ENCODE assay signal across 22 mouse cellular contexts in the genomic region with DNA sequence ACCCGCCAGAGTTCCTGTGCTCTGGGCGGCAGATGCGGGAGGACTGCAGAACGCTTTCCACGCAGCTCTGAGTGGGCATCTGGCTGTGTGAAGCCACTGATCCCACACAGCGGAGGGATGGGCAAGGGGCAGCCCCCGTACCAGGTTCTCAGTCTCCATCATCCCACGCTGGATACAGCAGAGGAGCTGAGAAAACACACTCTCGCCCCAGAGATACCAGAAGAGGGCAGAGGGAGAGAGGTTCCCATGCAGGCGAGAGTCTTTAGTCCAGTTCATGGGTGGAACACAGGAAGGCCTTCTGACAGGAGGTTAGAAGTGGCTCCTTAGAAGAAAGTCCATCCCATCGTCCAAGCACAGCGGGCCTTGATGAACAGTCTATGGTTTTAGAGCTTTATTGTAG. TPM values are rescaled to one million over a fixed set of nuclear protein-coding genes. Genes with fewer than 3 reads are reported as not detected.
"Had no signal": no experiment of that assay in that cellular context is flagged by ENCODE, and none has a peak within 500 bp of the region (broad histone marks: within the 10 kb centered on the region; RNA-seq: fewer than 3 reads in every experiment).

No protein-coding gene starts in this region.

- H3K36me3 ChIP-seq: midbrain, embryonic 10.5 days; midbrain, embryonic 13.5 days; midbrain, embryonic 15.5 days; neural tube, embryonic 13.5 days; neural tube, embryonic 15.5 days; stomach, embryonic 15.5 days had no signal

- H3K27ac ChIP-seq: liver, embryonic 14.5 days; midbrain, embryonic 10.5 days; midbrain, embryonic 13.5 days; midbrain, embryonic 15.5 days; neural tube, embryonic 13.5 days; neural tube, embryonic 15.5 days; stomach, embryonic 15.5 days; stomach, postnatal 0 days had no signal

- H3K9me3 ChIP-seq: midbrain, embryonic 13.5 days; midbrain, embryonic 15.5 days; neural tube, embryonic 13.5 days; neural tube, embryonic 15.5 days; stomach, embryonic 15.5 days had no signal

- H3K4me1 ChIP-seq: stomach, embryonic 15.5 days had no signal

- H3K4me3 ChIP-seq: midbrain, embryonic 10.5 days; midbrain, embryonic 13.5 days; midbrain, embryonic 15.5 days; myocyte; neural tube, embryonic 13.5 days; neural tube, embryonic 15.5 days; stomach, embryonic 15.5 days had no signal

- H3K9ac ChIP-seq: liver, embryonic 14.5 days; lung, embryonic 14.5 days; midbrain, embryonic 13.5 days; midbrain, embryonic 15.5 days; neural tube, embryonic 13.5 days; neural tube, embryonic 15.5 days; stomach, embryonic 15.5 days had no signal

- DNase-seq: lung, adult 18-20 months; lung, embryonic 14.5 days; lung, postnatal 10 days; lung, postnatal 4 days; retina, postnatal 1 day; right cerebral cortex, adult 18-20 months; right cerebral cortex, postnatal 25 days; right cerebral cortex, postnatal 4 days; spleen, adult 18-20 months; thymus, adult 2 months; thymus, postnatal 25 days; thymus, postnatal 4 days had no signal

- H3K27me3 ChIP-seq: midbrain, embryonic 13.5 days; midbrain, embryonic 15.5 days; neural tube, embryonic 13.5 days; neural tube, embryonic 15.5 days; stomach, embryonic 15.5 days had no signal

RNA-seq across cellular contexts. Expression of gene Mylk3, which starts 48.7 kb away (rescaled TPM):
- polyA plus RNA-seq: small intestine, adult 2 months had no signal
